Mouse (Mus musculus) liver, postnatal 0 days (tissue): ENCODE measurements at regions not wholly inside any gene's neighbourhood (a gene's known extent, or its start where the extent isn't known, plus 50 kb on each side); places are given as distances from the start of the nearest gene placed in this dataset.

Experiments used
- CTCF ChIP-seq: sonication (generic); IDR thresholded peaks from 2 replicates; pipeline ENCODE4 v1.5.1; 2016; ENCODE audit warnings: antibody characterized with exemption, low read depth
- EP300 ChIP-seq: IDR thresholded peaks from 2 replicates; pipeline ENCODE4 v1.6.1; 2016; ENCODE audit warnings: antibody characterized with exemption, low read depth, mild to moderate bottlenecking

DNA sequence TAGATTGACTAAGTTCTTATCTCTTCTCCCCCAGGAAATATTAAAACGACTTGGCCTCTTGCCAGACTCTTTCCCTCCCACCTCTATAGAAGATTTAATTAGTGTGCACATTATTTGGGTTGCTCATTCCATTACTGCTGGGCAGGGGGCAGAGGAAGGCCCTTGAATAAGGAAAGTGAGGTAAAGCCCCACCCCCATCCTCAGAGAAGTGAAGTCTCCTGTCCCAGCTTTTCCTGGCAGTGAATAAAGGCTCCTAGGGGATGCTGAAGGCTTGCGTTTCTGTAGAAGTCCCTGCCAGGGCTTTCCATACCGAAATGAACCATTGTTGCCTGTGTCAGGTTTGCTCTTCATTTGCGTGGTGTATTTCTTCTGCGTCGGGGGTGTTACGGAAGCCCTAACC lies 133.8 kb upstream of the Mdm1 start:
- no peak for TF ChIP-seq EP300
- no peak for TF ChIP-seq CTCF
